9 mouse cellular contexts compared by ENCODE assay signal in the genomic region with DNA sequence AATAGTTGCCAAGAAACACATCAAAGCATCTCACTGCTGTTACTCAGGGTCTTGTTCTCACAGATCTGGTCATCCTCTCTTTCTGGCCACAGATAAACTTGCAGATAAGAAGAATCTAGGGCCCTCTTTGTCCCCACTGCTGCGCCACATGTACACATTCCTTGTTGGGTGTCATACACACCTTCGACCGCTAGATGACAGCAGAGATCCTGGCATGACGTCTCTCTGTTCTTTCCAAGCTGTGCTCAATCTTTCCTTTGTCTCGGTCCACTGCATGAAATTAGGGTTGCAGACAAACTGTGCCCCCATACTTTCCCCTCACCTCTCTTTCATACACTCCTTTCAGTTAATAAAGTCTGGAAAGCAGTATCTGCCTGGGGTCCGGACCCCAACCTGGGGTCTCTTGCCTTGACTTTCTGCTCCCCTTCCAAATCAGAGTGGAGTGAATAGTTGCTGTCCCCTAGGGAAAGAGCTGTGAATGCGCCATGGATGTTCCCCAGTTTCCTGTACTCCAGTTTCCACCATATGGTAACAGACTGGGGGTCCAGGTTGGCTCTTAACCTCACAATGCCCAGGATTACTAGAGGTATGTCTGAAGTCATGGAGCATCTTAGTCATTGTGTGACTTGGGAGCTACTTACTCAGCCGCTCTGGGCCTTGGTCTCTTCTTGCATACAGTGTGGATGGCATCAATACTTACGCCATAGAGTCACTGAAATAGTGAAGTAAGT.
DNase-seq lines count a peak whose midpoint lies in the region; ATAC-seq and TF ChIP-seq lines count a peak whose summit lies in the region.
"Had no signal": no experiment of that assay in that cellular context is flagged by ENCODE, and none has a peak within 500 bp of the region (broad histone marks: within the 10 kb centered on the region; RNA-seq: fewer than 3 reads in every experiment).

No protein-coding gene starts in this region.

- DNase-seq in adipocyte (ENCODE audit: low spot score) = peak; percentile 65
- peak; percentile 76 for DNase-seq in embryonic facial prominence, embryonic 10.5 days (ENCODE audit: low spot score)
- peak; percentile 40 to 71 for DNase-seq in heart, postnatal 14 days
- DNase-seq in layer of hippocampus, adult 2 months (ENCODE audit: low spot score in 2 of 2) = peak; percentile 37 to 58
- peak; percentile 58 for DNase-seq in lung, postnatal 14 days
- DNase-seq in retina, embryonic 14.5 days (ENCODE audit: low spot score) = peak; percentile 78
- DNase-seq in urinary bladder, postnatal 4 days (ENCODE audit: low spot score in 2 of 2) = peak; percentile 18 to 70

- no peaks in the 10 kb centered on the region for H3K4me1 ChIP-seq in embryonic facial prominence, embryonic 10.5 days
- H3K4me1 ChIP-seq: heart, embryonic 13.5 days had no signal

- H3K27me3 ChIP-seq in embryonic facial prominence, embryonic 10.5 days (replicated peaks; ENCODE audit: low read depth, poor library complexity, severe bottlenecking) = 0 out of 2 replicates have a peak, but pooled peaks cover 9% of the 10 kb centered on the region
- H3K27me3 ChIP-seq: heart, embryonic 13.5 days had no signal

- intact Hi-C loops in heart, postnatal 14 days (cut with DNase I) = no loop called here

- ATAC-seq in CD4-positive, CD25-positive, alpha-beta regulatory T cell, adult 4 months = peak; percentile 49

- no peaks in the 10 kb centered on the region for H3K9me3 ChIP-seq in embryonic facial prominence, embryonic 10.5 days
- H3K9me3 ChIP-seq: heart, embryonic 13.5 days had no signal

- WGBS in embryonic facial prominence, embryonic 10.5 days = 36% methylated on average over 9 of the region's 9 CpGs

- H3K36me3 ChIP-seq in embryonic facial prominence, embryonic 10.5 days (replicated peaks) = no peaks in the 10 kb centered on the region
- H3K36me3 ChIP-seq: heart, embryonic 13.5 days had no signal

- peak overlapping the region; percentile 81 for H3K27ac ChIP-seq in embryonic facial prominence, embryonic 10.5 days (replicated peaks)
- no peak overlapping the region for H3K27ac ChIP-seq in layer of hippocampus, adult 2 months
- H3K27ac ChIP-seq: heart, embryonic 13.5 days had no signal

- peak; percentile 92 for TF ChIP-seq CTCF in layer of hippocampus, adult 2 months (conservative IDR thresholded peaks at IDR 0.05)

- H3K4me3 ChIP-seq in embryonic facial prominence, embryonic 10.5 days = no peak overlapping the region
- no peak overlapping the region for H3K4me3 ChIP-seq in layer of hippocampus, adult 2 months
- H3K4me3 ChIP-seq: heart, embryonic 13.5 days had no signal
